Mouse (Mus musculus) MEL (cell line): ENCODE data around the gene Cntd1. TPM values are rescaled to one million over a fixed set of nuclear protein-coding genes. Genes with fewer than 3 reads are reported as not detected.
A peak's percentile ranks its signal among the peaks of the same experiment; 100 is the strongest.

ENCODE experiments used
- DNase-seq: peaks from one replicate; pipeline ENCODE4 v3.0.0; 2011; ENCODE audit warnings: low read depth, low spot score
- H3K27ac ChIP-seq: 2 replicates; pipeline ENCODE4 v1.5.1; 2012; ENCODE audit warnings: low read depth, mild to moderate bottlenecking, control low read depth, low read length, moderate library complexity; ENCODE audit not compliant: control insufficient read depth
- H3K27me3 ChIP-seq, 2 experiments: fragments of 150-350 bp in 1 of 2; sonication (generic) in 1 of 2; 2 replicates each; pipeline ENCODE4 v1.6.1; 2012; ENCODE audit warnings: low read length in 2 of 2, mild to moderate bottlenecking in 2 of 2, improper control_type of control experiment in 1 of 2, moderate library complexity in 1 of 2; ENCODE audit not compliant: insufficient read depth in 2 of 2, control insufficient read depth in 1 of 2
- H3K36me3 ChIP-seq, 2 experiments: 2 replicates each; pipeline ENCODE4 v1.6.1; 2012 to 2014; ENCODE audit warnings: low read length in 2 of 2, improper control_type of control experiment in 1 of 2, inconsistent platforms in 1 of 2, mild to moderate bottlenecking in 1 of 2; ENCODE audit not compliant: insufficient read depth in 2 of 2, control insufficient read depth in 1 of 2
- H3K4me1 ChIP-seq, 2 experiments: fragments of 150-350 bp in 1 of 2; sonication (generic) in 1 of 2; 2 replicates each; pipeline ENCODE4 v1.6.1; 2012; ENCODE audit warnings: low read length in 2 of 2, improper control_type of control experiment in 1 of 2, mild to moderate bottlenecking in 1 of 2; ENCODE audit not compliant: insufficient read depth in 2 of 2, control insufficient read depth in 1 of 2
- H3K4me3 ChIP-seq, 2 experiments: fragments of 150-350 bp in 1 of 2; sonication (generic) in 1 of 2; 2 replicates each; pipeline ENCODE4 v1.5.1; 2012; ENCODE audit warnings: low read depth in 2 of 2, low read length in 2 of 2, mild to moderate bottlenecking in 2 of 2, moderate library complexity in 2 of 2, control low read depth in 1 of 2, improper control_type of control experiment in 1 of 2; ENCODE audit not compliant: control insufficient read depth in 1 of 2, insufficient read depth in 1 of 2
- H3K79me2 ChIP-seq: 2 replicates; pipeline ENCODE4 v1.6.1; 2012; ENCODE audit warnings: mild to moderate bottlenecking, low read length, moderate library complexity; ENCODE audit not compliant: control insufficient read depth, poor library complexity, insufficient read depth
- H3K9ac ChIP-seq: 2 replicates; pipeline ENCODE4 v1.6.1; 2012; ENCODE audit warnings: low read depth, mild to moderate bottlenecking, control low read depth, low read length, moderate library complexity; ENCODE audit not compliant: control insufficient read depth, poor library complexity, severe bottlenecking
- H3K9me3 ChIP-seq: fragments of 150-350 bp; sonication (generic); replicated peaks from 2 replicates; pipeline ENCODE4 v1.6.1; 2012; ENCODE audit warnings: mild to moderate bottlenecking, low read length, improper control_type of control experiment, moderate library complexity; ENCODE audit not compliant: insufficient read depth
- BHLHE40 ChIP-seq: IDR thresholded peaks from 2 replicates; pipeline ENCODE4 v1.6.1; 2012; ENCODE audit warnings: low read depth, mild to moderate bottlenecking, inconsistent platforms, low read length, improper control_type of control experiment, borderline replicate concordance
- CHD1 ChIP-seq: IDR thresholded peaks from 2 replicates; pipeline ENCODE4 v1.6.1; 2012; ENCODE audit warnings: low read depth, mild to moderate bottlenecking, inconsistent platforms, low read length, improper control_type of control experiment
- CHD2 ChIP-seq: IDR thresholded peaks from 2 replicates; pipeline ENCODE4 v1.6.1; 2011; ENCODE audit warnings: low read length, improper control_type of control experiment
- CTCF ChIP-seq, 3 experiments: IDR thresholded peaks in 2 of 3; conservative IDR thresholded peaks in 1 of 3; 2 replicates each; pipeline ENCODE4 v1.5.1; 2011 to 2012; ENCODE audit warnings: low read length in 3 of 3, low read depth in 2 of 3, mild to moderate bottlenecking in 2 of 3, improper control_type of control experiment in 1 of 3, inconsistent platforms in 1 of 3, mixed read lengths in 1 of 3, moderate library complexity in 1 of 3; ENCODE audit not compliant: control insufficient read depth in 1 of 3, insufficient read depth in 1 of 3, poor library complexity in 1 of 3, severe bottlenecking in 1 of 3
- ELF1 ChIP-seq: IDR thresholded peaks from 2 replicates; pipeline ENCODE4 v1.6.1; 2014; ENCODE audit warnings: low read depth, mild to moderate bottlenecking, inconsistent platforms, low read length, improper control_type of control experiment, moderate library complexity
- GABPA ChIP-seq: IDR thresholded peaks from 2 replicates; pipeline ENCODE4 v1.6.1; 2012; ENCODE audit warnings: low read depth, mild to moderate bottlenecking, inconsistent platforms, low read length, improper control_type of control experiment, moderate library complexity
- GATA1 ChIP-seq: IDR thresholded peaks from 2 replicates; pipeline ENCODE4 v1.6.1; 2011; ENCODE audit warnings: low read depth, low read length, improper control_type of control experiment
- MAFK ChIP-seq: IDR thresholded peaks from 2 replicates; pipeline ENCODE4 v1.6.1; 2011; ENCODE audit warnings: low read depth, mild to moderate bottlenecking, low read length, improper control_type of control experiment, borderline replicate concordance
- MAX ChIP-seq: IDR thresholded peaks from 2 replicates; pipeline ENCODE4 v1.6.1; 2011; ENCODE audit warnings: low read length, improper control_type of control experiment
- MAZ ChIP-seq: IDR thresholded peaks from 2 replicates; pipeline ENCODE4 v1.6.1; 2012; ENCODE audit warnings: low read depth, mild to moderate bottlenecking, inconsistent platforms, low read length, improper control_type of control experiment
- MXI1 ChIP-seq: IDR thresholded peaks from 2 replicates; pipeline ENCODE4 v1.6.1; 2011; ENCODE audit warnings: mild to moderate bottlenecking, low read depth, low read length, improper control_type of control experiment
- NRF1 ChIP-seq: IDR thresholded peaks from 2 replicates; pipeline ENCODE4 v1.6.1; 2014; ENCODE audit warnings: low read depth, mild to moderate bottlenecking, inconsistent platforms, low read length, improper control_type of control experiment, moderate library complexity; ENCODE audit not compliant: poor library complexity, insufficient read depth, severe bottlenecking
- POLR2AphosphoS2 ChIP-seq: IDR thresholded peaks from 2 replicates; pipeline ENCODE4 v1.6.1; 2011; ENCODE audit warnings: low read length, improper control_type of control experiment
- RAD21 ChIP-seq: IDR thresholded peaks from 2 replicates; pipeline ENCODE4 v1.6.1; 2011; ENCODE audit warnings: mild to moderate bottlenecking, low read depth, low read length, improper control_type of control experiment
- RCOR1 ChIP-seq: IDR thresholded peaks from 2 replicates; pipeline ENCODE4 v1.6.1; 2012; ENCODE audit warnings: low read depth, mild to moderate bottlenecking, inconsistent platforms, low read length, improper control_type of control experiment
- SMC3 ChIP-seq: IDR thresholded peaks from 2 replicates; pipeline ENCODE4 v1.6.1; 2011; ENCODE audit warnings: low read depth, low read length, improper control_type of control experiment
- TAL1 ChIP-seq: IDR thresholded peaks from 2 replicates; pipeline ENCODE4 v1.6.1; 2012; ENCODE audit warnings: mild to moderate bottlenecking, inconsistent platforms, low read length, moderate library complexity, mixed read lengths
- TBP ChIP-seq: IDR thresholded peaks from 2 replicates; pipeline ENCODE4 v1.8.0; 2011; ENCODE audit warnings: low read depth, low read length, improper control_type of control experiment
- UBTF ChIP-seq: IDR thresholded peaks from 2 replicates; pipeline ENCODE4 v1.6.1; 2012; ENCODE audit warnings: low read depth, mild to moderate bottlenecking, inconsistent platforms, low read length, improper control_type of control experiment, moderate library complexity, borderline replicate concordance; ENCODE audit not compliant: insufficient read depth
- ZC3H11A ChIP-seq: IDR thresholded peaks from 2 replicates; pipeline ENCODE4 v1.6.1; 2012; ENCODE audit warnings: low read depth, mild to moderate bottlenecking, inconsistent platforms, low read length, improper control_type of control experiment
- ZKSCAN1 ChIP-seq: IDR thresholded peaks from 2 replicates; pipeline ENCODE4 v1.6.1; 2012; ENCODE audit warnings: low read depth, mild to moderate bottlenecking, inconsistent platforms, low read length, improper control_type of control experiment, moderate library complexity
- ZMIZ1 ChIP-seq: IDR thresholded peaks from 2 replicates; pipeline ENCODE4 v1.6.1; 2012; ENCODE audit warnings: low read depth, mild to moderate bottlenecking, inconsistent platforms, low read length, improper control_type of control experiment, moderate library complexity
- polyA plus RNA-seq, 2 experiments: library from polyadenylated mRNA; stranded (reverse) in 1 of 2; unstranded in 1 of 2; fragments of >175 nt in 1 of 2; fragments of >200 nt in 1 of 2; gene quantifications; 2 replicates each; pipeline versions ENCODE4 v1.2.1 to v1.2.4; 2012; ENCODE audit warnings: low replicate concordance in 2 of 2, low read depth in 1 of 2; ENCODE audit not compliant: insufficient read length in 2 of 2, insufficient read depth in 1 of 2, missing spikeins in 1 of 2
- total RNA-seq: library from RNA; depleted of rRNA; stranded (reverse); fragments of 300-350 nt; gene quantifications from 2 replicates; pipeline ENCODE4 v1.2.3, GENCODE M21; 2012

The Cntd1 gene
- total and polyA plus RNA-seq, 3 experiments: 0.84 to 2.4 TPM; not detected in 1

DNA sequence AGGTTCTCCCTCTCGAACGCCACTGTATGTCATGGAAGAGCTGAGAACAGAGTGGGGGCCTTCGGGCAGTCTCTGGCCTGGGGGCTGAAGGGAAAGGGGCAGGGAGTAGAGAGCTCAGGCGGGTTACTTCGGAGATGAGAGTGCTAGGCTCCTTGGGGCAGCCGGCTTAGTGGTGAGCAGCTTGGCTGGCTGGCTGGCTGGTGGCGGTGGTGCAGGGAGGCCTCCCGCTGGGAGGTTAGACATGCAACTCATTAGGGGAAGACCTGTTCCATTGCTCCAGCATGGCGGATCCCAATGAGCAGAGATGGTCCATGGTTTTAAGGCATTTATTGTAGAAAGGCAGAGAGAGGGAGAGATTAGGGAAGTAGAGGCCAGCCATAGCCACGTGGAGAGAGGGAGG is 55.2 kb downstream of the Cntd1 start (continued):
- TF ChIP-seq ZMIZ1 (no peak), GATA1 (no peak)
- TF ChIP-seq, all 39 proteins: peak for 0

DNA sequence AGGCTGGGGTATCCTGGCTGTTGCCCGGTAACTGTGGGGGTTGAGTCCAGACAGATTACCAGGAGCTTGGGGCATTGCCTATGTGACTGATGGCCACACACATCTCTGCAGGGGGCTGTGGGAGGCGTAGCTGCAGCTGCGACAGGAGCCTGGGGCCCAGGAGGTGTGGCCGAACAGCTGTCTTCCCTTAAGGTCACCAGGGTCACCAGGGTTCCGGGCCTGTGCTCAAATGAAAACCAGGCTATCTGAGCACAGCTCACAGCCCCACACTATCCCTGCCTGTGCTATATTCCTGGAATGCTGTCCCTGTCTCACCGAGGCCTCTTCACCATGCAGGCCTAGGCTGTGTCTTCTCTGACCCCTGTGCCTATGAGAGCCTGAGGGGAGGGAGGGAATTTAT is 55.7 kb downstream of the Cntd1 start:
- Histone ChIP-seq H3K27ac (no peak overlapping the region), H3K36me3 (peaks cover 0 to 3% of the 10 kb centered on the region in 2 experiments; a peak in 2 of 4 replicates), H3K4me1 (peaks cover 3 to 4% of the 10 kb centered on the region in 2 experiments; a peak in 3 of 4 replicates), H3K79me2 (no peaks in the 10 kb centered on the region), H3K9me3 (no peaks in the 10 kb centered on the region), H3K27me3 (no peaks in the 10 kb centered on the region), H3K9ac (no peak overlapping the region), H3K4me3 (no peak overlapping the region)
- DNase-seq: no peak
- TF ChIP-seq CTCF (IDR thresholded peaks at IDR 0.05 in 2 of 3, conservative IDR thresholded peaks at IDR 0.05 in 1 of 3; ENCODE audit: control insufficient read depth in 1 of 3, insufficient read depth in 1 of 3, low read depth in 2 of 3, low read length in 3 of 3, poor library complexity in 1 of 3, severe bottlenecking in 1 of 3) (no peak), POLR2AphosphoS2 (no peak), MAZ (no peak), UBTF (no peak), CHD1 (no peak), CHD2 (no peak), RAD21 (no peak), ELF1 (no peak), BHLHE40 (no peak), MAFK (no peak), GABPA (no peak), TAL1 (no peak), TBP (no peak), ZC3H11A (no peak), MXI1 (no peak), SMC3 (no peak), NRF1 (no peak)

DNA sequence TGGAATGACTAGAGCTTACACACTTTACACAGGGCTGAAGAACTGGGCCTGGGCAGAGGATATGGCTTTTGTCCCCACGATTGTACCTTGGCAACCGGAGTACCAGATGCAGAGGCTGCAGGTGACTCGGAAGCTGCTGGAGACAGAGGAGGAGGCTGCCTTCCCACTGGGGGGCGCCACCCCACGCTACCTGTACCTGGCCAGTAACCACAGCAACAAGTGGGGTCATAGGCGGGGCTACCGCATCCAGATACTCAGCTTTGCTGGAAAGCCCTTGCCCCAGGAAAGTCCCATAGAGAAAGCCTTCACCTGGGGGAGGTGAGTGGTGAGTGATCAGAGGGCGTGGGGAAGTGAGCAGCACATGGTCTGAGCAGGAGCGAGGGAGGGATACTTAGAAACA is 56.9 kb downstream of the Cntd1 start:
- no peak for DNase-seq
- Histone ChIP-seq H3K27me3 (no peaks in the 10 kb centered on the region), H3K9ac (no peak overlapping the region), H3K4me1 (peaks cover 3 to 4% of the 10 kb centered on the region in 2 experiments; a peak in 3 of 4 replicates), H3K27ac (no peak overlapping the region), H3K79me2 (no peaks in the 10 kb centered on the region), H3K36me3 (peaks cover 0 to 3% of the 10 kb centered on the region in 2 experiments; a peak in 1 of 4 replicates), H3K4me3 (no peak overlapping the region), H3K9me3 (no peaks in the 10 kb centered on the region)
- TF ChIP-seq MAZ (no peak), SMC3 (peak; percentile 37; the same call in 1 of the 2 replicates), MAX (no peak), ZKSCAN1 (no peak), RCOR1 (no peak), CTCF (IDR thresholded peaks at IDR 0.05 in 2 of 3, conservative IDR thresholded peaks at IDR 0.05 in 1 of 3; ENCODE audit: control insufficient read depth in 1 of 3, insufficient read depth in 1 of 3, low read depth in 2 of 3, low read length in 3 of 3, poor library complexity in 1 of 3, severe bottlenecking in 1 of 3) (peak; percentile 31 to 65 (median 50); a peak in 5 of 6 replicates), RAD21 (peak; percentile 4)
